Mouse (Mus musculus) heart, adult 18-20 months (tissue): ENCODE data around the gene Cldn1. TPM values are rescaled to one million over a fixed set of nuclear protein-coding genes. Genes with fewer than 3 reads are reported as not detected.
A peak's percentile ranks its signal among the peaks of the same experiment; 100 is the strongest.

ENCODE experiments used
- DNase-seq, 2 experiments: peaks; one replicate each; pipeline ENCODE4 v3.0.0; 2021 to 2022; ENCODE audit warnings: mixed read lengths in 1 of 2
- long read RNA-seq, 2 experiments: library from polyadenylated mRNA; stranded (forward); transcript quantifications; one replicate each; pipeline ENCODE4 v2.0.0; 2021
- total RNA-seq, 2 experiments: library from RNA; stranded (reverse); gene quantifications; 2 replicates each; pipeline ENCODE4 v1.2.3; 2021

Cldn1 gene
- under 1 TPM; 0.27 to 0.54 TPM for total RNA-seq
- long read RNA-seq, experiment 1: 0 reads
- long read RNA-seq, experiment 2: 0 reads

DNA sequence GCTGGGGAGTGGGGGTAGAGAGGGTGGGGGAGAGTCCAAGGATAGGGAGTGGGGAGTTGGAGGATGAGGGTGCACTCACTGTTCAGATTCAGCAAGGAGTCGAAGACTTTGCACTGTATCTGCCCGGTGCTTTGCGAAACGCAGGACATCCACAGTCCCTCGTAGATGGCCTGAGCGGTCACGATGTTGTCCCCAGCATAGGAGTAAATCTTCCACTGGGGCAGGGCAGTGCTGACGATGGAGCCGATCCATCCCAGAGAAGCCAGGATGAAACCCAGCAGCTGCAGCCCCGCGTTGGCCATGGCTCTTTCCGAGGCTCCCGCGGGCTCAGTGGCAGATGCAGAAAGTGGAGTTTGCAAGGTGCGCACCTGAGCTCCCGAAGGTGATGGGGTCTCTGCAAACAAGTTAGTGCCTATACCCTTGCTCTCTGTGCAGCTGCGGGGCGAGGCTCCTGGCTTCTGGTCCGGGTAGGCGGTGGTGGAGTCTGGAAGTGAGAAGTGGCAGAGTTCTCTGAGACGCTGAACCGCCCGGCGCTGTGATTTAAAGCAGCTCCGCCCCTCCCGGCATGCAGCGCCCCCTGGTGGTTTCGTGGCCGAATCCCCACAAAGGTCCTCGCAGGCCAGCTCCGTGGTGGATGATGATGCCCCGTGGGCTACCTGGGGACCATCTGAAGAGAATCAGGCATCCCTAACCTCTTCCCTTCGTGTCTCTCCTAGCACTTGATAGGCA is at the start of gene Cldn1:
TSS of gene Cldn1 (minus strand) at position 517 of the 729 bp plus-strand sequence.
- peak; percentile 65 to 85 for DNase-seq

DNA sequence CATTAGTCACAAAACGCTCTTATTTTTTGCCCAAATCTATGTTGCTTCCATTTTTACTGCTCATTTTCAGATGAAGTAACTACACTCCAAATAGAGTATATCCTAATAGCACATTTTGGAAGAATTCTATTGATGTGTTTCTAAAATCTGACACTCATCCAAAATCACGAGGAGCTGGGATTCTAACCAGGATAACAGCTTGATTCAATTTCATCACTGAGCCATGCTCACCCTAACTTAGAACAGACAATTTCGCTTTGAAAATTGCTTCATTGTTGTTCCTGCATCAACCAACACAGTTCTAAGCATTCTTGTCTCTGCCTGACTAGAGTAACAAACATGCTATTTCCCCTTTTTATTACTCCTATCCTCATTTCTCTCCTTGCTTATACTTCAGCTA is 47.0 kb upstream of the Cldn1 start:
- DNase-seq: no peak

DNA sequence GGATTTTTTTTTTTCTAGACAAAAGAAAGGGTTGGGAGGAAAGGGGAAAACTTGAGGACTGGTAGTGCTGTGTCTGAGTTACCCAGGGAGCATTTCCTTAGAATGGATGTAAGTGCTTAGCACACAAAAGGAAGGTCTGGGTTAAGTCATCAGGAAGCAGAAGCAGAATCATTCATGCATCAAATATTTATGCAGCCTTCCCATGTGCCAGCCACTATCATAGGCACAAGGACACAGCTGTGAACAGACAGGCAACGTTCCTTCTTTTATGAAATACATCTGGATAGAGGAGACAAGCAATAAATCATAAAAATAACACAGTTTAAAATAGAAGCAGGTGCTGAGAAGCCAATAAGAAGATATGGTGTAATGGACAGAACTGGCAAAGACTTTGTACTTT is 32.4 kb upstream of the Cldn1 start:
- no peak for DNase-seq

DNA sequence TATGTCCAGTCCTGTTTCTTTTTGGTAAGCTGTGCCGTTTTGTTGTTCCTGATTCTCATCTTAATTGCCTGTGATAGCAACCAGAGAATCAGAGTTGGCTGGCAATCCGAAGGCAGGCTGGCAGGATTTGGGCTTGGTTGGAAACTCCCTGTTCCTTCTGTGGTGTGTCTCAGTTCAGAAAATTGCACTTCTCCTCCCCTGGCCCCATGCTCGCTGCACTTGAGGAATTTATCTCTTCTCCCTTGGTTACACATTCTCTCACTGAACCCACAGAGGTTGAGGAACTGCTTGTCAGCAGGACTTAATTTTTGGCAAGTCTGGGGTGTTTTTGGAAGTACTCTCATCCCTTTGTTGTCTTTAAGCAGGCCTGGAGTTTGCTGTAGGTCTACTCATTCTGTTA is 29.3 kb upstream of the Cldn1 start:
- DNase-seq: peak; percentile 10 to 11

DNA sequence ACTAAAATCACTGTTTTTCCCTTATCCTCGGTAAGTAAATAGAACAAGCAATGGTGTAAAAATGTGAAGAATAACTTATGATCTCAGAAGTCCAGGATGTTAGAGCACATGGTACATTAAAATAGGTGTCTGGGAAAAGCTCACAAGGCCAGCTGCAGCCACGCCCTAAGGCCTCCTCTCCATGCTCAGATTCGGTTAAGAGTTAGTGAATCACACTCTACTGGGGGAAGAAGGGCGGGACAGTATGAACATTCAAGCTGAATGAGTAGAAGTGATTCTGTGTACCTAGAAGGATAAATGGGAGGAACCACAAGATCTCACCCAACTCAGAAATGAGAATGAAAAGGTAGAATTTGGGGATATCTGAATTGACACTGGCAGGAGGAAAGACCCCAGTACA is 28.9 kb upstream of the Cldn1 start:
- peak in 1 of 2 experiments; percentile 5 for DNase-seq

DNA sequence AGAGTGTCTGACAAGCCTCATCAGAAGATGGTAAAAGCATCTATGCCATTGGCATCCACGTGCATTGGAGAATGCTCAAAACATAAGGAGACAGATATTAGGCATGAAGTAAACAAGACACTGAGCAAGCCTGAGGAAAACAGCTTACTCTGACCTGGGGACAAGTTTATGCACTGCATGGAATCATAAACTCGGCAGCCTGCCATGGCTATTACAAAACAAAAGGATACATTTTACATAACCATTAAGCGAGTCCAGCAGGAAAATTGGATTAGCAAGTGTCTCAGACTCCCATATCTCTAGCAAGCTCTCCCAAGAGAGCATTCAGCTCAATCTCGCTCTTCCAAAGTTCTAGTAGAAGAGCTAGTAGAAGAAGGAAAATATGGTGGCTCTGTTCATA is 19.3 kb upstream of the Cldn1 start:
- DNase-seq: peak in 1 of 2 experiments; percentile 16

DNA sequence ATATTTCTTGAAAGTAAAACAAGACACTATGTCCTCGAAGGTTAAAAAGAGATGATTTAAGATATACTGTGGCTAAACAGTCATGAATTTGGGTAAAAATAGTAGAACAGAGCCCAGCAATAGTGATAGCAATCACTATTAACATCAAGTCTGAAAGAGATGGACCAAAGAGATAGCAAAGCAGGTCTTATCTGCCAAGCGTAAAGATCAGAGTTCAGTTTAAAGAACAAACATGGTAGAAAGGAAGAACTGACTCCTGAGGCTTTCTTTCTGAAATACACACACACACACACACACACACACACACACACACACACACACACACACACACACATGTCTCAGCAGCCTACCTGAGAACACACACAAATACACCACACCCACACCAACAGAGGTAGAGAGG is 14.5 kb upstream of the Cldn1 start:
- no peak for DNase-seq

DNA sequence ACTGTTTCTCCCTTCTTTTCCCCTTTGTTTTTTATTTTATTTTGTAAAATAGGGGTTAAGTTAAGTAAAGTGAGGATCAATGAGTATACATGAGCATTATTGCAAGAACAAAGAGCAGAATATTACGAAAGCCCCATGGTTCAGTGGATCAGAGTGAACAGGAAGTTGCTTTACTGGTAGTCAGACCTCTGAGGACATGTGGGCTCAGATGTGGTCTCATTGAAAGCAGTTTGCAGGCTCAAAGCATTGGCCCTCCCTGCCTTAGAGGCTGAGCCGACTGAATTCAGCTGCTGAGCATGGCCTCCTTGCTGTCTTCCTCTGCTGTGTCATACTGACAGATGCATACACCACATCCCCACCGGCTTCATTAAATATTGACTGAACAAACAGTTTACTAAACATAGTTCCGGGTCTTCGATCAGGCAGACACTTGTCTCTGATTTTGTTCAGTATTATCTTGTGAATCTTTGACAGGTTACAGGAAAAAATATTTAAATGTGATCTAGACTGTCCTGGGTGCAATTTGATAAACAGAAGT is 12.5 kb upstream of the Cldn1 start:
- DNase-seq: no peak

DNA sequence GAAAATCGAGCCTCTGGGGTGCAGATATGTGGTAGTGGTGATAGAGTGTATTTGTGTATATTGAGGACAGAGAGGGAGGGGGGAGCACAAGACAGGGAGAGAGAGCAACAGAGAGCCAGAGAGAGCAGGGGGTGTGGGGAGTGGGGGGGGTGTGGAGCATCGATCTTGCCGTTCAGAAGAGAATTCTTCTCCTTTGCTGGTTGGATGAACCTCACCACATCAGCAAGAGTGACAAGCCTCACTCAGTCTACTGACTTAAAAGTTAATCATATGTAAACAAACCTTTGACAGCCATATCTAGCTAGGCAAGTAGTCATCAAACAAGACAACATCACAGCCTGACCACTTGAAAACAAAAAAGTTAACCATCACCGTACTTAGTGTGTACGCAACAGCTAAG is 5.5 kb upstream of the Cldn1 start:
- DNase-seq: no peak

DNA sequence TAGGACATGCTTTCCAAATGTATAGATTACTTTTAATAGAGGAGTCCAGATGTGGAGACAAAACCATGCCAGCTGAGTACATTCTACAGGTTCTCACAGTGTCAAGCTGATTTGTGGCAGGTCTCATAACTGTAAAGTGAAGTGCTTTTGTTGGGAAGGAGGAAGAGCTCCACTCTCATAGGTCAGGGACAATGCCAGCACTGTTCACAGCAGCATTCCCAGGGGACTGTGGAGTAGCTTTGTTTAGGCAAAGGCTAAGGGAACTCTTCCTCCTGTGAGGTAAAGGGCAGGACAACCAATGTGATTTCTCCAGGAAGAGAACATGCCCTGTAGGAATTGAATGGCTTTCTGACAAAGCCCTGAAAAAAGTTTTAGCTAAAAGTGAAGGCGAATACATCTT is 1.5 kb downstream of the Cldn1 start:
- no peak for DNase-seq

DNA sequence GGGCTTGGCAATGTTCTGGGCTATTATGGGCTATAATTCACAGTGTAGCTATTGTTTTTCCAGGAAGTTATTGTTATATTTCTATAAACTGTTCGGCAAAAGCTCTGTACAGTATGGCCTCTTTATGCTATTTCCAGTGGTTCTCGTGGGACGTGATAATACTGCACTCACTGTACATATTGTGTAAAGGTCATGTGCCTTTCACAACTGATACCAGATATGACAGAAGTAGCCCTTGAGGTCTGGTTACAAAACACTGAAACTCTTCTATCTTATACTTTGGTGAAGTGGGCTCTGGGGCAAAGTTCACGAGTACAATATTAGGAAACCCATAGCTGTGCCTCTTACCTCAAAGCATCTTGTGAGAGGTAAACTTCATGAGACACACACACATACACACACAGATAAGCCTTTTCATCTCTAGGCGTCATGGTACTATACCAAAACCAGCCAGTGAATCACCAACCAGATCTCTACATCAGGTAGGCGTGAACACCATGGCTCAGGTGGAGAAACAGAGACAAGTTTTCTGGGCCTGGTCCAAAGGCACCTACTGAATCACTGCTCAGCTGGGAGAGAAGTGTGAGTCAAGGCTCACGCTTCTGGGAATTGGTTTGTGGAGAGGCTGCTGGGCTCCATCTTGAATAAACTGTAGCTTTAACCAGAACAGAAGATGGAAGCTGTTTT is 2.5 kb downstream of the Cldn1 start:
- no peak for DNase-seq

DNA sequence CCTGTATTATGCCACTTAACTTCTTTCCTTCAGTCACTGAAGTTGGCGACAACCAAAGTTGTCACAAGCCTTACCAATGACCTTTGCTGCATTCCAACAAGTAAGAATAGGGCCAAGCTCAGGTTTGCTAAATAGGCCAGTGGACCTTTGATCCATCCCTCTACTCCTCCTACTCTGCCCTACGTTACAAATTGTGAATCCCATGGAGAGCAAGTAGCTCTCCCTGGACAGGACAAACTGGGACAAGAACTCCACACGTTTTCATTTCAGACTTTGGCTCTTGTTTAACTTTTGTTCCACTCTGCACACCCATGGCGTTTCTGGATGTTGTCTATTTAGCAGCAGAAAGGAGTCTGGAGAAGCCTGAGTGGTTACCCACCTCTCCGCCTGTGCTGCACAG is 3.5 kb downstream of the Cldn1 start:
- DNase-seq: no peak

DNA sequence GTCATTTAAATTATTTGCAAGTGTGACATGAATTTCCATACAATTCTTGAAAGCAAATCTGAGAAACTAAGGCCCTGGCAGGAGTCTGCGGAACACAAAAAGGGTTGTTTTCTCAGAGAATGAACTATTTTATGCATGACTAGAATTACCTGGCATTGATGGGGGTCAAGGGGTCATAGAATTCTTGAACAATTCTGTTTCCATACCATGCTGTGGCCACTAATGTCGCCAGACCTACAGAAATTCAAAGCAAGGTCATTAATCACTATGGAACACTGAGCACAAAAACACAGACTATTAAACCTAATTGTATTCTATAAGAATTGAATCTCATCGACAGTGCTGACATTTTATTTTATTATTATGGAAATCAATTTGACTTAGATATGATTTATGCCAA is 10.9 kb downstream of the Cldn1 start:
- DNase-seq: no peak

DNA sequence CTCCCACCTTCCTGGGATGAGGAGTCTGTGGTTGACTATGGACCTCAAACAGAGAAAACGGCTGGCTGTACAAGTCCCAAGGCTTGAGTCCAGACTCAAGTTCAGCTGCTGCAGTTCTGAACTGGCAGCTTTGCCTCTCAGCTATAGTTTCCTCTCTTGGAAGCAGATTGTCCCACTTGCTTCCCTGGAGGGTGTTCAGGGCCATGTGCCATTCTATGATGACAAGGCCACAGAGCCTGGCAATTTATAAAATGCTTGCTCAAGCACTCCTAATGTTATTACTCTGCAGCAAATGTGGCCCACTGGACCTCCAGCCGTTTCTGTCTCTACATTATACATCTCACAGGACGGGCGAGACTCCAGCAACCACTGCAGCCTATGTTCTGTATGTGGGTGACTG is 12.0 kb downstream of the Cldn1 start:
- DNase-seq: no peak

DNA sequence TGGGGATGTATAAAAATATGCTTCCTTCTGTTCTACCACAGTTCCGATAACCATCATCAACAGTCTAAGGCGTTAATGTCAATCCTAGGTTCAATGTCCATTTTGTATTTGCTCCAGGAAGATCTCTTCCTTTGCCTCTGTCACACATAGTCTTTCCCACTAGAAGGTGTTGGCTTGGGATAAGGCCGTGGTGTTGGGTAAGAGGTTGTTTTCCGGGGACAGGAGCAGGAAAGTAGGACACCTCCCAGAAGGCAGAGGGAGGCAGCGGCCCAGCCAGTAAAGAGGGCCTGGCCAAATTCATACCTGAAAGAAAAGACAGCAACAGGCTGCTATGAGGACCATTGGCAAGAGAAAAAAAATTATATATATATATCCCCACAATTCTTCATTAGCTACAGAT is 12.7 kb downstream of the Cldn1 start:
- DNase-seq: no peak

DNA sequence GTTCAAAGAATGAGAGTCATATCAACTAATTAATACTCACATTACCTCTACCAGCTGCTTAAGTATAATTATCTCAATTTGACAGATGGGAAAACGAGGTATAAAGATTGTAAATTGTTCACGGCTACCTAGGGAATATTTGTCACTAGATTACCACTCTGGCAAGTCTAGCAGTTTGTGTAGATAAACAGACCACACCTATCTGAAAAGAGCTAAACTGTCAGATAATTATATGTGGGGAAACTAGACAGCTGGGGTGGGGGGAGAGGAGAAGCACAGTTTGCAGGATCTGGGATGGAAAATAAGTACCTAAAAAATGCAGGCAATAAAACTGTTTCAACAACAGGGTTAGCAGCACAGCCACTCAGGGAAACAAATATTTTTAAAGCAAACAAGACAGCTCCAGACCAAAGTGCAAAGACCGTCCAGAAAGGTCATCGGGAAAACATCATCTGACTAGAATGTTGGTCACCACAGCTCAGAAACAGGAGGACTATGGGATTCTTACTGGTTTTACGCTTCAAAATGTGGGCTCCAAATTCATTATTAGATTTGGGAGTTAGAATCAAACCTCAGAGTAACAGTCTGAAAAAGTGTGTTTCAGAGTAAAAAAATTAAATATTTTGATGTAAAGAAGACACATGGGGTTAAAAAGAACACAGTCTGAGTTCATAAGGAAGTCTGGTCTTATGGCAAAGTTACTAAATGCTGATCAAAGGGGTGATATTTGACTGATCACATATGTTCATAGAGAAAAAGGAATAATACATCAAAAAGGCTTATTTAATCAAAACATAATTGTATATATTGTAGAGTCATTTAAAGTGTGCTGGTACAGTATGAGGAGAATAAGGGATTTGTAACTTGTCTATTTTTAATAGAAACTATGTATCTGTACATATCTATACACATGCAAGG is 13.5 kb downstream of the Cldn1 start:
- DNase-seq: no peak

DNA sequence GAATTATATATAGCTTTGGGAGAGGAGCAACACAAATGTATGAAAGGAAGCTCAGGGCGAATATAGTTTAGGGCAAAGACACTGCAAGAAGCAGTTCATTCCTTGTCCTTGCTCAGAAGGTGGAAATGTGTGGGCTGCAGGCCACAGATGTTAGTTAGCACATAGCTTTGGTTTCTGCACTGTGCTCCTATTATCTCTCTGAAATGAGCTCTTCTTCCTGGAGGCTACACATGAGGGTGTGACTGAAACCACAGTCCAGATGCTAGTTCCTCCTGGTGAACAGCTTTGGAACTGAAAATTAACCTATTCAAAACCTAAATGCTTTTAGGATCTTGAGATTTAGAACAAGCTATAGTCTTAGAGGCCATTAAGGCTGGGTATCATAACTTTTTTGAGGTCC is 16.1 kb downstream of the Cldn1 start:
- DNase-seq: no peak

DNA sequence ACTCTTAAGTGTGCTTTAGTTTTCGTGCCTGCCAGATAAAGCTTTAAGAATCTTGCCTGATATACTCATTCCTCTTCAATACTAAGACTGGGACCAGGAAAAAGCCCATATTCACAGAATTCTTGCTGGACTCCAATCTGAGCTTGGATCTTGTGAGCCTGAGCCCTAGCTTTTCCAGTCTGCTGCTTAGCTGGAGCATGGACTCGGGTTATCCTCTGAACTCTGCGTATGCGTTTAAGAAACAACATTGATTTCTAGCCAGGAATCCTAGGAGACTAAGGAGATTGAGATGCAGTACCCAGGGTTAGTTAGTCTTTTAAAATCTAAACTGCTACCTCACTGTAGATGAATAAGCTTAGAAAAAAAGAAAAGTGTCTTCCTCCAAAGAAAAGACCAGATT is 20.9 kb downstream of the Cldn1 start:
- no peak for DNase-seq

DNA sequence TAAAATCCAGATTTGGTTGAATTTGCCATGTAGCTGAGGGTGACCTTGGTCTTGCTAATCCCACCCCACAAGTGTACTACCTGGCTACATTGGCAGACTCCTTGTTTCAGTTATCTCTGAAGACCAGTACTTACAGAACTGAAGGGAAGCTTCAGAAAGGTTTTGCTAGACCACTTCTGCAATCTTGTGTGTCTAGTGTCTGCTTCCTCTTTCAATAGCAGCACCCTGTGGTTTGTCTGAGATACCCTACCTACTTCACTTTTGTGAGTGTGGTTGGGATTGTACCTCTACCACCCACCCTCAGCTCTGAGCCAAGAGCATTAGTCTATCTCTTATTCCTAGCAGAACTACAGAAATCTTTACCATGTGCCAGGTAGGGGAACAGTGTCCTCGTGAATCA is 22.8 kb downstream of the Cldn1 start:
- DNase-seq: no peak

DNA sequence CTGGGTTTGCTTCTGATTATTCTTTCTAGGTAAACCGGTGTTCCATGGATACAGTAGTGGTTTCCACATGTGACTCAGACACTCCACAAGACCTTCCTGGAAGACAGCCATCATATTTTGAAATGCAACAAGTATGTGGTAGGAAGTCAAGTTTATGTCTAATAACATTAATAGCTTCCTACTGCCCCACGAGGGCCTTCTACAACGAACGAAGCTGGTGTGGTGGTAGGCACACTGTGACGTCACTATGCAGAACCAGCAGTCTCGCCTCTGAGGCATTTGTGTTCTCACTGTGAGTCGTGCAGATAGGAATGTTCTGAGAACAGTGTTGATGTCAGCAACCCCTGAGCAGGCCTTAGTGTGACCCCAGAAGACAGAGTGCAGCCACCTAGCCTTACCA is 55.4 kb downstream of the Cldn1 start:
- no peak for DNase-seq

DNA sequence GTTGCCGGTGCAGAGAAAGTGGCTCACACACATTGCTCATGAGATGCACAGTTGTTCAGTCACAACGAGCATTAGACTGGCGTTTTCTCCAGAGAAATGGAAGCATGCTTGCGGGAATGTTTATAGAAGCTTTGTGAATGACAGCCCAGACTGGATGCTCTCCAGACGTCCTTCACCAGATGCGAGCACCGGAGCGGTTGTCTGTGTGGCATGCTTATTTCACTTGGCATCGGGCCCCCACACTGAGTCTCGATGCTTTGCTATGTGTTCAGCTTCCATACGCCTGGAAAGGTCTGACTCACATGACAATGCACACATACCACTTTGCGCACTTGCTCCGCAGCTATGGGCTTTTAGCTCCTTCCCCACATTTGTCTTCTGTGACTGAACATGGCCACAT is 56.8 kb downstream of the Cldn1 start:
- no peak for DNase-seq

DNA sequence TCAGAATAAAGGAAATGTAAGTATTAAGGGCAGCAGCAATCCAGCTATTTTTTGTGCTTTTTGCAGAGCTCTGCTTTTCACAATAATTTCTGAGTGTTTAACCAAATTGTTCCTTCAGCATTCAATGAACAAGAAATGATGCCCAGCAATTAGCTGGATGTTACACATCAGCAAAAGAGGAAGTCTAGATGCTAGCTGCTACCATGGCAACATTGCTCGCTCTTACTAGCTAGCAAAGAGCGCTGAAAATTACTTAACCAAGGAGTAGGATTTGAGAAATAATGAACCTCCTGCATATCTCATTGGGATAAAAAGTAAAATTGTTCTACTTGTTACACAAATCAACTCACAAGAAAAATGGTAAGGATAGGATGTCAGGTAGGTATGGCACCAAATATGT is 62.2 kb downstream of the Cldn1 start:
- DNase-seq: no peak
